Mouse (Mus musculus): ENCODE results near the gene Abcg4. TPM values are rescaled to one million over a fixed set of nuclear protein-coding genes. Genes with fewer than 3 reads are reported as not detected.
"Not testable (repeated sequence)": the region's sequence is repeated elsewhere in the genome, so short reads cannot be mapped to it uniquely, and the experiment has no call there.

Abcg4 gene
- total and polyA plus RNA-seq, 3 experiments, result 0.23 to 1.1 (median 0.72) TPM

GRCm38 (mm10) chr9:44324147-44324546, 35.7 kb upstream of the Abcg4 start:
- Histone ChIP-seq H3K9ac (ENCODE audit: insufficient read depth, low read depth) (peak overlapping the region; percentile 37), H3K4me1 (ENCODE audit: control insufficient read depth in 1 of 2, insufficient read depth in 2 of 2) (peaks cover 6 to 42% of the 10 kb centered on the region in 2 experiments), H3K36me3 (replicated peaks in 1 of 2; ENCODE audit: control insufficient read depth in 1 of 2, insufficient read depth in 1 of 2, low read length in 1 of 2) (peaks cover 5 to 12% of the 10 kb centered on the region in 2 experiments), H3K4me2 (ENCODE audit: insufficient read depth, low read depth, poor library complexity, severe bottlenecking) (peak overlapping the region; percentile 35; the same call in 1 of the 2 replicates), H3K27ac (ENCODE audit: insufficient read depth, low read depth) (peak overlapping the region; percentile 80), H3K79me2 (replicated peaks; ENCODE audit: control insufficient read depth, extremely low read depth, insufficient read depth, poor library complexity, severe bottlenecking) (peaks cover 7% of the 10 kb centered on the region; the same call in 1 of the 2 replicates), H3K4me3 (replicated peaks in 1 of 3; ENCODE audit: low read depth in 2 of 3, low read length in 2 of 3, poor library complexity in 1 of 3) (no peak overlapping the region), H3K9me3 (replicated peaks; ENCODE audit: low read length) (no peaks in the 10 kb centered on the region), H3K27me3 (replicated peaks) (peaks cover 4% of the 10 kb centered on the region)
- in situ Hi-C loops (cut with MboI; ENCODE audit: low pct_ligation_motif_present, low pct_unique_long_range_greater_than_20kb, low sequenced_read_pairs) (no loop called here), dilution Hi-C loops (cut with MboI; ENCODE audit: extremely low pct_ligation_motif_present, extremely low pct_unique_long_range_greater_than_20kb, low sequenced_read_pairs) (no loop called here)
- TF ChIP-seq TBP (conservative IDR thresholded peaks at IDR 0.05; ENCODE audit: low read depth, low read length) (peak; percentile 69), POLR2A (IDR thresholded peaks at IDR 0.05; ENCODE audit: low read depth, low read length) (peak; percentile 63), MYC (IDR thresholded peaks at IDR 0.05; ENCODE audit: low read depth, low read length) (peak; percentile 72), JUND (conservative IDR thresholded peaks at IDR 0.05; ENCODE audit: low read depth, low read length) (peak; percentile 85), TCF12 (IDR thresholded peaks at IDR 0.05; ENCODE audit: low read depth, low read length) (peak; percentile 38; the same call in 1 of the 2 replicates), IRF4 (IDR thresholded peaks at IDR 0.05; ENCODE audit: low read depth, low read length) (peak; percentile 94), CHD2 (IDR thresholded peaks at IDR 0.05; ENCODE audit: low read length) (0 out of 2 replicates have a peak, but pooled peaks have one; percentile 39), BHLHE40 (IDR thresholded peaks at IDR 0.05; ENCODE audit: low read depth, low read length) (peak; percentile 36; the same call in 1 of the 2 replicates), SIN3A (IDR thresholded peaks at IDR 0.05; ENCODE audit: low read length) (peak; percentile 23; the same call in 1 of the 2 replicates), PAX5 (IDR thresholded peaks at IDR 0.05; ENCODE audit: low read length) (no peak), E2F4 (IDR thresholded peaks at IDR 0.05; ENCODE audit: insufficient replicate concordance, low read depth, low read length) (no peak), EP300 (IDR thresholded peaks at IDR 0.05; ENCODE audit: low read length) (peak; percentile 82), ETS1 (conservative IDR thresholded peaks at IDR 0.05; ENCODE audit: low read depth, low read length) (peak; percentile 31; the same call in 1 of the 2 replicates), HCFC1 (IDR thresholded peaks at IDR 0.05; ENCODE audit: low read depth, low read length) (no peak), RAD21 (IDR thresholded peaks at IDR 0.05; ENCODE audit: low read depth, low read length) (no peak), JUN (IDR thresholded peaks at IDR 0.05; ENCODE audit: insufficient read depth, low read depth, low read length) (peak; percentile 60), MXI1 (IDR thresholded peaks at IDR 0.05; ENCODE audit: low read depth, low read length) (peak; percentile 61), RCOR1 (conservative IDR thresholded peaks at IDR 0.05; ENCODE audit: low read depth, low read length) (peak; percentile 76; the same call in 1 of the 2 replicates)
- DNase-seq (ENCODE audit: extremely low read depth), result peak; percentile 77

- H3K9ac ChIP-seq (ENCODE audit: insufficient read depth, low read depth); H3K4me3 ChIP-seq (replicated peaks in 1 of 3; ENCODE audit: low read depth in 2 of 3, low read length in 2 of 3, poor library complexity in 1 of 3); H3K36me3 ChIP-seq (replicated peaks in 1 of 2; ENCODE audit: control insufficient read depth in 1 of 2, insufficient read depth in 1 of 2, low read length in 1 of 2); H3K27me3 ChIP-seq (replicated peaks); DNase-seq (ENCODE audit: extremely low read depth); dilution Hi-C loops (cut with MboI; ENCODE audit: extremely low pct_ligation_motif_present, extremely low pct_unique_long_range_greater_than_20kb, low sequenced_read_pairs); H3K4me2 ChIP-seq (ENCODE audit: insufficient read depth, low read depth, poor library complexity, severe bottlenecking); H3K9me3 ChIP-seq (replicated peaks; ENCODE audit: low read length); in situ Hi-C loops (cut with MboI; ENCODE audit: low pct_ligation_motif_present, low pct_unique_long_range_greater_than_20kb, low sequenced_read_pairs); H3K79me2 ChIP-seq (replicated peaks; ENCODE audit: control insufficient read depth, extremely low read depth, insufficient read depth, poor library complexity, severe bottlenecking); H3K27ac ChIP-seq (ENCODE audit: insufficient read depth, low read depth): not testable (repeated sequence)
- H3K4me1 ChIP-seq (ENCODE audit: control insufficient read depth in 1 of 2, insufficient read depth in 2 of 2), result peaks cover 8 to 43% of the 10 kb centered on the region in 2 experiments
- TF ChIP-seq ZNF384 (IDR thresholded peaks at IDR 0.05; ENCODE audit: low read depth, low read length) (peak; percentile 82), CTCF (conservative IDR thresholded peaks at IDR 0.05 in 1 of 2, IDR thresholded peaks at IDR 0.05 in 1 of 2; ENCODE audit: low read depth in 2 of 2, low read length in 2 of 2) (peak in 1 of 2 experiments; percentile 12; a peak in 1 of 4 replicates)
Measured at GRCm38 (mm10) chr9:44323656-44324055, 35.2 kb upstream of the Abcg4 start.

Data from CH12.LX (cell line).